Mouse (Mus musculus): Measurements from ENCODE around the gene Tmem63b.

Tmem63b gene

GRCm38 (mm10) chr17:45686716-45687115 lies at the start of gene Tmem63b:
TSS of gene Tmem63b (minus strand) at chr17:45686905.
- no peak for DNase-seq

GRCm38 (mm10) chr17:45735382-45736310 lies 48.9 kb upstream of the Tmem63b start:
- DNase-seq = peak; percentile 78 to 92

GRCm38 (mm10) chr17:45734881-45735280 lies 48.2 kb upstream of the Tmem63b start:
- DNase-seq = peak in 1 of 2 experiments; percentile 9

- no peak for DNase-seq
Measured at GRCm38 (mm10) chr17:45734333-45734732, 47.6 kb upstream of the Tmem63b start.

GRCm38 (mm10) chr17:45733735-45734301 lies 47.1 kb upstream of the Tmem63b start, which contains the start of gene 1600014C23Rik:
TSS of gene 1600014C23Rik (minus strand) at chr17:45733844.
- DNase-seq = peak; percentile 72 to 87

- DNase-seq = peak; percentile 29 to 38
Measured at GRCm38 (mm10) chr17:45733038-45733734, 46.5 kb upstream of the Tmem63b start.

GRCm38 (mm10) chr17:45731172-45731864 lies 44.6 kb upstream of the Tmem63b start:
- peak; percentile 83 to 92 for DNase-seq

- DNase-seq = no peak
Measured at GRCm38 (mm10) chr17:45730696-45731095, 44.0 kb upstream of the Tmem63b start.

GRCm38 (mm10) chr17:45729387-45729786 lies 42.7 kb upstream of the Tmem63b start:
- no peak for DNase-seq

- DNase-seq = no peak
Measured at GRCm38 (mm10) chr17:45727983-45728723, 41.4 kb upstream of the Tmem63b start.

- no peak for DNase-seq
Measured at GRCm38 (mm10) chr17:45727481-45727880, 40.8 kb upstream of the Tmem63b start.

- no peak for DNase-seq
Measured at GRCm38 (mm10) chr17:45726249-45726648, 39.5 kb upstream of the Tmem63b start.

GRCm38 (mm10) chr17:45724574-45724921 lies 37.8 kb upstream of the Tmem63b start:
- no peak for DNase-seq

- DNase-seq = peak; percentile 76 to 92
Measured at GRCm38 (mm10) chr17:45723732-45724573, 37.2 kb upstream of the Tmem63b start.

- peak; percentile 69 to 85 for DNase-seq
Measured at GRCm38 (mm10) chr17:45718323-45718722, 31.6 kb upstream of the Tmem63b start.

GRCm38 (mm10) chr17:45711525-45711924 lies 24.8 kb upstream of the Tmem63b start:
- DNase-seq = no peak

GRCm38 (mm10) chr17:45710407-45710806 lies 23.7 kb upstream of the Tmem63b start:
- no peak for DNase-seq

GRCm38 (mm10) chr17:45709829-45710228 lies 23.1 kb upstream of the Tmem63b start:
- no peak for DNase-seq

GRCm38 (mm10) chr17:45708179-45708578 lies 21.5 kb upstream of the Tmem63b start:
- no peak for DNase-seq

- no peak for DNase-seq
Measured at GRCm38 (mm10) chr17:45707376-45707775, 20.7 kb upstream of the Tmem63b start.

- no peak for DNase-seq
Measured at GRCm38 (mm10) chr17:45706796-45707195, 20.1 kb upstream of the Tmem63b start.

Data from kidney, postnatal 36 days (tissue).